Mouse (Mus musculus) heart, postnatal 14 days (tissue): ENCODE results near the gene Paics. TPM values are rescaled to one million over a fixed set of nuclear protein-coding genes. Genes with fewer than 3 reads are reported as not detected.

Source experiments
- DNase-seq, 2 experiments: peaks; one replicate each; pipeline ENCODE4 v3.0.0; 2021 to 2022
- intact Hi-C: fragments of 180-260 bp; cut with DNase I; formaldehyde crosslinking; loops from one replicate; pipeline ENCODE4 v1.15.1; 2025
- total RNA-seq, 2 experiments: library from RNA; stranded (reverse); gene quantifications; 2 replicates each; pipeline ENCODE4 v1.2.3; 2021

The Paics gene
- total RNA-seq, 2 experiments from 2014 or later: 142 to 144 TPM

- intact Hi-C loops: loop anchor here (10.0 kb wide), 1 partner anchor 92 kb away; no protein-coding TSS in a partner anchor
- DNase-seq: no peak
These were observed 42.2 kb downstream of the Paics start for GRCm38 (mm10) chr5:76993174-76993814.

DNA sequence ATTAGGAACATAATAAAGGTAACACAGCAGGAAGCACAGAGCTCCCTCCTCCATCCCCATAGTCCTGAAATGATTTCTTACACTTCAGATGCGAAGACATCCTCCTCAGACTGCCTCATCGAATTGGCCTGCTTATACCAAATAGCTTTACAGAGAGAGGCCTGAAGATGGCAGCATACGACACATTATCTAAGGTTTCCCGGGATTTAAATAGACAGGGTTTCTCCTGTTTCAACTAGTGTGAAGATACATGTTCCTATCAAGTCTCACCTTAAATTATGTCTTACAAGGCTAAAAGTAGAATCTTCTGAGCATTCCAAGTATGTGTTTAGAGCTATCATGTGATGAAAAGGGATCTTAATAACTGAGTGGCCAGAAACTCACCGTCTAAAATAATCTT lies 47.3 kb downstream of the Paics start:
- DNase-seq: no peak
- intact Hi-C loops: loop anchor here (2.0 to 10.0 kb wide), 4 partner anchors 64 to 218 kb away; no protein-coding TSS in a partner anchor

DNA sequence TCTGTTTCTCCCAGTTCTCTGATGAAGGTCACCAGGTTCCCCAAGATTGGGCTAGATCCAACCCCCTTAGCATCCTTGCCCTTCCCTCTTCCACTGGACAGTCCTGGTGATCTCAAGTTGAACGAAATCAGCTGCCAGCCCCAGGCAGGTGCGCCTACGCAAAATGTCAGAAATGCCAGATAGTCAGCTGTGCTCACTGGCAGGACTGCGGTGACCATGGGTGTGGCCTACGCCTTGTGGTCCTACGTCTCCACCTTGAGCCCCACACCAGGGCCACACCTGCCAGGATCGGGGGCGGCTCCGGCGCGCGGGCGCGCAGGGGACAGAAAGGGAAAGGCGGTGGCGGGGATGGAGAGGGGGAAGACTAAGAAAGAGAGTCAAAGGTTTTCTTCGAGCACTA lies 50.1 kb downstream of the Paics start:
- intact Hi-C loops: no loop called here
- DNase-seq: no peak

- intact Hi-C loops: no loop called here
- no peak for DNase-seq
These were observed 53.1 kb downstream of the Paics start, which contains the start of gene Arl9 for GRCm38 (mm10) chr5:77004051-77004821. Arl9 (plus strand) TSS chr5:77004055.

DNA sequence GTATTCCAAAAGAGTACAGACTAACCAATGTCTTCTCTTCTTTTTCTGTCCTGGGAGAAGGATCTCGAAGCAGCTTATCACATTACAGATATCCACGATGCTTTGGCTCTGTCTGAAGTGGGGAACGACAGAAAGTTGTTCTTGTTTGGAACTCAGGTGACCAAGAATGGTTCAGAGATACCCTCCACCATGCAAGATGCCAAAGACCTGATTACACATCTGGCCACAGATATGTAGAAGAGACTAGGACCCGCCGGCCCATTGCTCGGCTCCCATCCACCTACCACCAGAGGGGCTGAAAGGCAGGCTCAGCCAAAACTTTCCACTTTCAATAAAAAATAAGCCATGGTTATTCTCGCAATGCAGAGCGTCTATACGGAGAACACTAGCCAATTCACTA lies 59.2 kb downstream of the Paics start:
- no peak for DNase-seq
- intact Hi-C loops: no loop called here

- intact Hi-C loops: no loop called here
- no peak for DNase-seq
These were observed 60.0 kb downstream of the Paics start for GRCm38 (mm10) chr5:77011082-77011481.

DNA sequence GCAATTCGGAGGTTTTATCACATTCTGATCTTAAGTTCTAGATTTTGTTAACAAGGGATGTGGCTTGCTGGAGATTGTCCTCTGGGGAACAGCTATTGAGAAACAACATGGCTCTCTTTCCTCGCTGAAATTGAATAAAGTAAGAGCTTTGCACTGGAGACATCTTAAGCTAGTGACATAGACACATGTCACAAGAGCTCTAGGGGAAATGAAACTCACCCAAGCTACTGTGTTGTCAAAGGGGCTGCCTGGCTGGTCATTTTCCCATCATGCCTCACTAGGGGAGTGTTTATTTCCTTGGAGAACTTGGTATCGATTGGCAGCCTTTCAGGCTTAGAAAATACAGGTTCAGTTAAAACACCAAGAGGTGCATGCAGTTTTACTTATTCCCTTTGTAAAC lies 62.1 kb downstream of the Paics start:
- DNase-seq: no peak
- intact Hi-C loops: no loop called here

- DNase-seq: peak; percentile 74 to 80
- intact Hi-C loops: no loop called here
These were observed 64.7 kb downstream of the Paics start, which contains the start of gene Thegl for GRCm38 (mm10) chr5:77015544-77016482. Thegl (plus strand) TSS chr5:77016023.

Other genes starting within 250 kb of the Paics start
- gene Aasdh, start 45.8 kb upstream of the Paics start, total RNA-seq: 10 to 100 TPM; 12.8 to 13.6 TPM
- 10 to 100 TPM; 12.6 to 13.5 TPM for gene Ppat, start 271 bp downstream of the Paics start, total RNA-seq
- 10 to 100 TPM; 61.7 to 66.3 TPM for gene Srp72, start 23.4 kb downstream of the Paics start, total RNA-seq
- gene Arl9, start 52.7 kb downstream of the Paics start, total RNA-seq: not detected
- not detected for gene Thegl, start 64.7 kb downstream of the Paics start, total RNA-seq
- gene Hopx, start 163.8 kb downstream of the Paics start, total RNA-seq: 100 to 1,000 TPM; 496 to 513 TPM